Mouse (Mus musculus) retina, postnatal 7 days (tissue): ENCODE data around the gene Wipf1.

ENCODE experiments used
- DNase-seq: peaks from one replicate; pipeline ENCODE4 v3.0.0-alpha.2; 2012; ENCODE audit warnings: low read depth, low spot score

Wipf1 gene

GRCm38 (mm10) chr2:73470146-73470630 lies 59.3 kb downstream of the Wipf1 start:
- no peak for DNase-seq

DNA sequence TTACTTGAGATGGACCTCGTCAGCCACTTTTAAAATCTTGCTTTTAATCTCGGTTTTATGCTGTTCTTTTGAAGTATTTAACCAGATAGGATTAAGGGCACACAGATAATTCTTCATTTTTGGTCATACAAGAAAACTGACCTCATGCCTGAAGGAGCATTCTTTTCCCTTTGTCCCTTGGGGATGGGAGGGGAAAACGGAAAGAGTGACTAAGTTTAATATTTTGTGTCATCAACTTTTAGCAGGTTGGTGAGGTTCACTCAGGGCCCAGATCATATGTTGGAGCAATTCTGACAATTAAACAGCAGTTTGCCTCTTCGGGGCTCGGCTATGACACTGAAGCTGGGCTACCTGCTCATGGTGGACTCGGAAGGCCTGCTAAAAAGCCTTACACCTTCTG lies 60.0 kb downstream of the Wipf1 start:
- no peak for DNase-seq

DNA sequence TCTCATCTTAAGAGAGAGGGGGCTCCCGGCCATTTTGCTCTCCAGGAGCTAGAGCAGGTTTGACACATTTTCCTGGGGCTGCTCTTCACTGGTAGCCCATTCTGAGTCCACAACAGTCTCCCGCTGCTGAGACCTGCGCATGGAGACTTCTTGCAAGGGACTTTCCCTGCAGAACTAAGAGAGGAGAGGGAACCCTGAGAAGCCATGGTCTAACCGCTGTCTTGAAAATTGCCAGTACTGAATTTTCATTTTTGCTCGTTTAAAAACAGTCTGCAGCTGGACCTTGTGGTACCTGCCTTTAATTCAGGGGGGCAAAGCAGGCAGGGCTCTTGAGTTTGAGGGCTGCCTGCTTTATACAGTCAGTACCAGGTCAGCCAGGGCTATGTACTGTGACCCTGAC lies 60.5 kb downstream of the Wipf1 start:
- DNase-seq: no peak

DNA sequence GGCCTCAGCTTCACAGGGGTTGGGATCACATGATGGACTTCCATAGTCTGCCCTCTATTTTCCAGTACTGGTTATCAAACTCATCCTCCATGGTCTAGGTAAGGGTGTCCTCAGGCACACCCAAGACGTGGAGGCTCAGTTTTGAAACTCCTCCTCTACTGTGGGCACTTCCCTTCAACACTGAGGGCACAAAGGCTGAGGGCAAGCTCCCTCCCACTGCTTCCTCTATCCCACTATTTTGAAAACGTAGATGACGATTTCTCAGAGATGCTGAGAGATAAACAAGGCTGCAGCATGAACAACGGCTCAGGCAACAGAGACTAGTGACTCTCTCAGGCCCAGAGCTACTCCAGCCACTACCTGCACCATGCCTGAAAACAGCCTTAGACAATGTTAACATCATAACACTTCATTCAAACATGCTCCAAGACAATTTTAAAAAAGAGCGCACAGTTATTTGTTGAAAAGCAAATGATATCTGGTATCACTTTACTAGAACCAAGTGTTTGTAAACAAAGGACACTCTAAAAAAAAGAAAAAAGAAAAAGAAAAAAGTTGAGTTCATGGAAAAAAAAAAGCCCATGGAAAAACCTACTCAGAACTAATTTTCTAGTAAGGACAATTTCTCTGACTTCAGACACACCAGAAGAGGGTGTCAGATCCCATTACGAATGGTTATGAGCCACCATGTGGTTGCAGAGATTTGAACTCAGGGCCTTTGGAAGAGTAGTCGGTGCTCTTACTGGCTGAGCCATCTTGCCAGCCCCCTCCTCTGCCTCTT lies 62.3 kb downstream of the Wipf1 start:
- no peak for DNase-seq

- DNase-seq: no peak
Measured at GRCm38 (mm10) chr2:73466481-73466880, 63.1 kb downstream of the Wipf1 start.

DNA sequence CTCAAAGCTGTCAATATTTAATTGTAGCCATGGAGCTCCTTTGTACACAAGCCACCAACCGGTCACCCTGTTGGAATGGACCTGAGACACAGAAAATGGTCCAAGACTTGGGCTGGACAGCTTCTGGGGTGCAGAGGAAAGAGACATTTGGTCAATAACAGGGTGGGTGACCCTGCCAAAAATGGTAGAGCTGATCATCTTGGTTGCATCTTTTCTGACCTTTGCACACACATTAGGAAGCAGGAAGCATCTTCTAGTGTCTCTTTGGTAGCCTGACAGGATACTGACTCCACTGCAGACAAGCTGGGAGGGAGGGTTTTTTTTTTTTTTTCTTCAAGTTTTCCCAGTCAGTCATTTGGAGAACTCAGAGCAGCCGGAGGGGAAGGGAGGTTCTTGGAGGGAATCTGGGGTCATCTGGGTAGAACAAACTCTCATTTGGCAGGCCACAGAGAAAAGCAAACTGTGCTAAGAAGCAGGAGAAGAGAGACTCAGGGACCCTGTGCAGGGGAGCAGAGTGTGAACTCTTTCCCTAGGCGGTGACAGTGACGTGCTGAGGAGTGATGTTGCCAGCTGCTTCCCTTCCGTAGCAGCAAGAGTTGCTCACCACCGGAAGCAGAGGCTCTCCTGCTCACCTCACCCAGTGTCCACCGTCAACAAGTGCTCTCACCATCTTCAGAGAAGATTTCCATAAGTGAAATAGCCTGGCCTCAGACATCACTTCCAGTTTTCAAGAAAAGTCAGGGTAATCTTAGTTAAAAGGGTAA lies 65.9 kb downstream of the Wipf1 start:
- no peak for DNase-seq

GRCm38 (mm10) chr2:73462757-73463339 lies 66.7 kb downstream of the Wipf1 start:
- DNase-seq: no peak

- DNase-seq: no peak
Measured at GRCm38 (mm10) chr2:73462265-73462664, 67.3 kb downstream of the Wipf1 start.

DNA sequence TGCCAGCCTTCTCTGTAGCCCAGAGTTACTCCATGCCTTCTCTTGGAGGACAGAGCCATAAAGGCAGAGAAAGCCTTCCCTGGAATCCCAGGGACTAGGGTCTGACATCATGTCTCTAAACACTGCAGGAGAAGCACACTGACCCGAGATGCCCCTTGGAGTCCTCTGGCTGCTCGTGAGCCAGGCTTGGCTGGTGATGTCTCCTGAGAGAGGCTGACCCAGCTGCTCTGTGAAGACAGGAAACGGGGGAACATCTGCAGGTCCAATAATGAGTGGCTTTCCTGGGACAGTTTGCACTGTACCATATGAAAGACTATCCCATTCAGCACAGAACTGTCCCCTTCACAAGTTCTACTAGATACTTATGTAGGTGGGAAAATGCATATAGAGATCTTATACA lies 69.4 kb downstream of the Wipf1 start:
- no peak for DNase-seq

DNA sequence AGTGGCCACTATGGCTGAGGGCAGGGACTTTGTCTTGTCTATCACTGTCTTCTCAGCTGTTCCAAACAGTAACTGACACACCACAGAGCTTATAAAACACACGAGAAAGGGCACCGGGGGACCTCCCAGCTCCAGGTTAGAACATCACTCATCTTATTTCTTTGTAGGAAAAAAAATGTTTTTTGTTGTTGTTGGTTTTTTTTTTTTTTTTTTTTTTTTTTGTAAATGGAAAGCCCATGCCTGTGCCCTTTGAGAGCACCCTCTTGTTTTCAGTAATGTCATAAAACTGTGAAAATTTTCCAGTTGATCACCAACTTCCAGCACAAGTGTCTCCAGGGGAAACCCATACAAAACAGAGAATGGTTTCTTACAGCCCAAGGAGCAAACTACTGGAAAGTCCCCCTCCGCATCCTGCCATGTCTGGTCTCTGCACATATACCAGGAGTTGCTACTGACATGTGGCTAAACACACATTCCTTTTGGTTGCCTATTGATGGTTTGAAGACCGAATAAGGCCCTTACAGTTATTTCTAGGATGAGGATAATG lies 69.9 kb downstream of the Wipf1 start:
- DNase-seq: no peak

DNA sequence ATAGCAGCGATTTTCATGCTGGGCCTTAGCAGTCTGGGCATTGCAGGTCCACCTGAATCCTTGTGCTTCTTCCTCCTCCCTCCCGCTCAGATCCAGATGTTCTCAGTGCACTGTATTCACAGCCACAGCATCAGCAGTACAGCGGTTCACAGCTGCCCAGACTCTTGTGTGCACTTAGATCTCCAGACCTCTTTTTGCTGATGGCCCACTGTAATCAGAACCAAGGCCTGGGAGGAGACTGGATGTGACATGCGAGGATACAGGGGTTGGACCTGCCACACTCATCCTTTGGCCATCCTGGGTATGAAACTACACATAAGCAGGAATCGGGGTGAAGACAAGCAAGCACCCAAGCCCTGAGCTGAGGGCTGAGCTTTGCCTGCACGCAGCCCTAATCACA lies 72.6 kb downstream of the Wipf1 start:
- DNase-seq: no peak

- DNase-seq: no peak
Measured at GRCm38 (mm10) chr2:73456154-73456553, 73.4 kb downstream of the Wipf1 start.

DNA sequence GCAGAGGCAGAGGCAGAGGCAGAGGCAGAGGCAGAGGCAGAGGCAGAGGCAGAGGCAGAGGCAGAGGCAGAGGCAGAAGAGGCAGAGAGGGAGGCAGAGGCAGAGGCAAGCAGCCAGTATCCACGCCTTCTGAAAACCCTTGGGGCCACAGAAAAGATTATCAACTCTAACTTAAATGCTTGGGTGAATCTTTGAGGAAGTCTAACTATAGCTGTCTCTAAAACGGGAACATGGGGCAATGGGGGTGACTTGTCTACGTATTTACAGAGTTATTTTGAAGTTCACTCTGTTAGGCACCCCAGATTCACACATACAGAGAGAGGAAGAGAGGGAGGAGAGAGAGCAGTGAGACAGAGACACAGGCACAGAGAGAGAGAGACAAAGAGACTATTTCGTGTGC lies 74.0 kb downstream of the Wipf1 start:
- DNase-seq: no peak

DNA sequence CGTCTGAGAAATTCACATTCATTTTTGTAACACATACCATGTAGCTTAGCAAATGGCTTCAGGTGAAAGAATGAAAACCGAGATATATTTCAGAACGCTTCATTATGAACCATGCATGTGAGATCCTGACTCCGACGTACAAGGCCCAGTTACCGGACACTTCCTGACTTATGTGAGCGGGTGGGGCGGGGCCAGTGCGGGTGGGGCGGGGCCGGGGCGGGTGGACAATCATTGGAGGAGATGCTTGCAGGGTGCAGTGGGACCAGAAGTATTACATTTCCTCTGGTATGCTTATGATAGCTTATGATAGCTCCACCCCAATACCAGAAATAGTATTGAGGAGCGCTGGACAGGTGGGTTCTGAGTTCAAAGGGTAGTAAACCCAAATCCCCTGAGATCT lies 74.9 kb downstream of the Wipf1 start:
- DNase-seq: no peak

GRCm38 (mm10) chr2:73454186-73454585 lies 75.3 kb downstream of the Wipf1 start:
- DNase-seq: no peak

GRCm38 (mm10) chr2:73453717-73454116 lies 75.8 kb downstream of the Wipf1 start:
- DNase-seq: no peak

DNA sequence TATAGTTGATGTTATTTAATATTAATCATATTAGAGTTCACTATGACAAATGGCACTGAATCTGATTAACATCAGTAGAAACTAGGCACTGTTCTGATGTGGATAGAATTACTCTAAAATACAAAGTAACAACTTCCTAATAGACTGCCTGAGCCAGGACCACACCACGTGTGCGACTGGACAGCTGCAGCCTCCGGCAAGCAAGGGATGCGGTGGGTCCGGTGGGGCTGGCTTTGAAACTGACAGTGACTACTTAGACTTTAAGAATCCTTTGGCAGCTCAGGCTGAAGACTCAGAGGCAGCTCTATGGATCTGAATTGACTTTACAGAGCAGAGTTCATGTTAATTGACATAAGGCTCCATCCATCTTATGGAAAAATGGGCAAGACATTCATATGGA lies 76.4 kb downstream of the Wipf1 start:
- no peak for DNase-seq

- no peak for DNase-seq
Measured at GRCm38 (mm10) chr2:73452556-73452955, 77.0 kb downstream of the Wipf1 start.

DNA sequence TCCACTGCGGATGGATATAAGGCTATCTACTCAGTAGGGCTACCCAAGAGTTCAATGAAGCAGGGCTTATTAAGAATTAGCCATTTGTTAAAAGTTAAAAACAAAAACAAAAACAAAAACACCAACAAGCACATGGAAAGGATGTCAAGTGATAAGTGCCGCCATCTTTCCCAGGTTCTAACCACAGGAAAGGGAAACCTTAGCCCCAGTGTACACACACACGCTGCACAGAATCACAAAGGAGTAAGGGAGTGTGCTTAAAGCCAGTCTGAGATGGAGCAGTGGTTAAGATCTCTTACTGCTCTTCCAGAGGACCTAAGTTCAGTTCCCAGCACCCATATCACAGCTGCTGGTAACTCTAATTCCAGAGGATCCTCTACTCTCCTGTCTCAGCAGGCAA lies 78.0 kb downstream of the Wipf1 start:
- DNase-seq: no peak

DNA sequence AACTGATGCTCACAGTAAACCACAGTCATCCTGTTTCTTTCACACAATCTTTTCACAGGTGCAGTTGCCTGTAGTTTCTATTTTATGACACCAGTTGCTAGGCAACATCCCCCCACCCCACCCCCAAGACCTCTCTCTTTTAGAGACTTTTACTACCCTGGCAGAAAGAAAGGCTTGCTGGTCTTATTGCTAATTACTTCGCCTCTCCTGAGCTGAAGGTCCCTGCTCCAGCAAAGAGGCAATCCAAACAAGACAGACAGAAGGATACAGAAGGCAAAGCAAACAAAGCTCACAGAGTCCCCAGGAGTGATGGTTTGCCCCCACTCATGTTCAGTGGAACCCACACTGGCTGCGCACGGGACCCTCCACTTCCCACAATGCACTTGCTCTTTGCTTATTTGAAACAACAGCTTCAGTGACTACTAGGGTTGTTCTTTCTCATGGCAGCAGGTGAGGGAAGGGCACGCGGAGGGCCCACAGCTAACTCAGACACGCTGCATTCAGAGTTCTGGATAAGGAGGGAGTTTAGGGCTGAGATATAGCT lies 79.3 kb downstream of the Wipf1 start:
- no peak for DNase-seq

- no peak for DNase-seq
Measured at GRCm38 (mm10) chr2:73443985-73444384, 85.5 kb downstream of the Wipf1 start.

DNA sequence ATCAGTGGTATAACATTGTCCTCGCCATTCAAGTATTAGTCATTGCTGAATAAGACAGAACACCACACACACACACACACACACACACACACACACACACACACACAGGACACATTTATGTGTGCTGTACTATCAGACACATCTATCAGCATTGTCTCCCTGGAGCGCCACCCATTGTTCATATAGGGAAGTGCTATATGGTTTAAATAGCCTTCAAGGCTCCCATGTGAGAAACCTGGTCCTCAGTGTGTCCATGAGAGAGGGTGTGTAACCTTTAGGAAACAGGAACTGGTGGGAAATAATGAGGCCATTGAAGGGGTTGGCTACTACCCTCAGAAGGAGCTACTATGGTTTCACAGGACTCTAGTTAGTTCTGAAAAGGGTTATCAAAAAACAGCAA lies 87.5 kb downstream of the Wipf1 start:
- DNase-seq: no peak
